Mouse (Mus musculus): Measurements from ENCODE around the gene Bsn. TPM values are rescaled to one million over a fixed set of nuclear protein-coding genes. Genes with fewer than 3 reads are reported as not detected.
A peak's percentile ranks its signal among the peaks of the same experiment; 100 is the strongest.

The Bsn gene
- polyA plus RNA-seq, 1 experiment from 2014 or later, result 0.25 TPM

DNA sequence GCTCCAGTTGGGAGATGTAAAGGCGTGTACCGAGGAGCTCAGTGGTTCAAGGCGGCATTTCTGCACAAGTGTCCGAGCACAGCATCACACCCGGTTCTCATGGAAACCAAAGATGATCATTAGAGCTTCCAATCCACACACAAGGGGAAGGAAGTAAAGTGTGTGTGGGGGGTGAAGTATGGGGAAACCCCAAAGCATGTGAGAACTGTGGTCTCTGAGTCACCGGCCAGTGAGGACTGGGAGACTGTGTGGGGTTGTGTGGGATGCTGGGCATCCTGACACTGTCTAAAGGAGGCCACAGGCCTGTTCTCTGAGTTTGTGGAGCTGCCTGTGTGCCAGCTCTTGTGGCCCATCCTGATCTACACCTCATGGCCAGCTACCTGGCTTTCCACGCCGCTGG lies 69.5 kb downstream of the Bsn start:
- DNase-seq (ENCODE audit: low spot score), result no peak
- H3K27ac ChIP-seq, result no peak overlapping the region
- TF ChIP-seq CTCF (IDR thresholded peaks at IDR 0.05; ENCODE audit: low read depth), result no peak
- WGBS, result 90% methylated on average over 8 of the region's 8 CpGs
- ATAC-seq (replicated peaks; ENCODE audit: low FRiP score, low read depth), result no peak
- no peaks in the 10 kb centered on the region for H3K36me3 ChIP-seq (ENCODE audit: insufficient read depth, low read length)
- no peak overlapping the region for H3K9ac ChIP-seq (ENCODE audit: low read depth, low read length)
- H3K27me3 ChIP-seq (ENCODE audit: insufficient read depth, low read length), result no peaks in the 10 kb centered on the region
- H3K4me3 ChIP-seq (replicated peaks; ENCODE audit: low read depth, low read length), result no peak overlapping the region
- no peak overlapping the region for H3K4me2 ChIP-seq (ENCODE audit: low read length)
- H3K4me1 ChIP-seq (replicated peaks; ENCODE audit: insufficient read depth, low read length), result peaks cover 9% of the 10 kb centered on the region; the same call in 1 of the 2 replicates
- no peaks in the 10 kb centered on the region for H3K9me3 ChIP-seq (replicated peaks; ENCODE audit: low read length)

DNA sequence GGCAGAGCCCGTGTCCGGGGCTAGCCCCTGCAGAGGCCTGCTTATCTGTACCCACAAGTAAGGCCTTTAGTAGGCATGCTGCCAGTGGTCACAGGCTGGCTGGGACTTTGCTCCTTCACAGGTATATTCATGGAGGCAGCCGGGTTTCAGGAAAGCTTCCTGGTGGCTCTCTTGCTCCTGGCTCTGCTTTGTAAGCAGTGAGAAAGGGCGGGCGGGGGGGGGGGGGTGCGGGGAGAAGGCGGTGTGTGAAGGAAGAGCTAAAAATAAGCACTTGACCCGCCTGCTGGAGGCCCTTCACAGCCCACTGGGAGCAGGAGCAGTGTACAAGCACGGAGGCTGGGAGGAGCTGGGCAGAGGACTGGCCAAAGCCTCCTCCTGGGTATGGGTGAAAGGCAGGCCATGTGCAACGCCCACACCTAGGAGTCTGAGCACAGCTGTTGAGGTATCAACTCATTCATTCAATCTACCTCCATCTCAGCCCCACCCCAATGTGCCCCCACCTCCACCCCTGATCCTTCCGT lies 70.2 kb downstream of the Bsn start:
- DNase-seq (ENCODE audit: low spot score), result peak; percentile 75
- ATAC-seq (replicated peaks; ENCODE audit: low FRiP score, low read depth), result peak; percentile 93
- Histone ChIP-seq H3K9ac (ENCODE audit: low read depth, low read length) (no peak overlapping the region), H3K4me3 (replicated peaks; ENCODE audit: low read depth, low read length) (no peak overlapping the region), H3K27ac (peak overlapping the region; percentile 79), H3K4me2 (ENCODE audit: low read length) (no peak overlapping the region), H3K4me1 (replicated peaks; ENCODE audit: insufficient read depth, low read length) (peaks cover 9% of the 10 kb centered on the region; the same call in 1 of the 2 replicates), H3K9me3 (replicated peaks; ENCODE audit: low read length) (no peaks in the 10 kb centered on the region), H3K27me3 (ENCODE audit: insufficient read depth, low read length) (no peaks in the 10 kb centered on the region; the same call in 1 of the 2 replicates), H3K36me3 (ENCODE audit: insufficient read depth, low read length) (no peaks in the 10 kb centered on the region)
- 37% methylated on average over 7 of the region's 11 CpGs for WGBS
- no peak for TF ChIP-seq CTCF (IDR thresholded peaks at IDR 0.05; ENCODE audit: low read depth)

DNA sequence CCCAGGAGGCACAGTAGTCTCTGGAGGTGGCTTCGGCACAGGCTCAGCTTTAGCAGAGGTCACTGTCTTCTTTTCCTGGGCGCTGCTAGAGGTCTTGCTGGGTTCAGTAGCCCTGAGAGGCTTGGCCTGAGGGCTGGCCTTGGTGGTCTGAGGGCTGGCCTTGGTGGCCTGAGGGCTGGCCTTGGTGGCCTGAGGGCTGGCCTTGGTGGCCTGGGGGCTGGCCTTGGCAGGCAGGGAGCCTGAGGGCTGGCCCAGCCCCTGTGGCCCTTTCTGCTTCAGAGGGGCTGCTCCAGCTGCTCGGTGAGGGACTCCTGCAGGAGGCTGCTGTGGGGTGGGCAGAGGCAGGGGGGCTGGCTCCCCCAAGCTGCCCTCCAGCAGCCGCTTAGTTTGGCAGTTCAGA lies 73.0 kb downstream of the Bsn start:
- WGBS, result 52% methylated on average over 4 of the region's 4 CpGs

DNA sequence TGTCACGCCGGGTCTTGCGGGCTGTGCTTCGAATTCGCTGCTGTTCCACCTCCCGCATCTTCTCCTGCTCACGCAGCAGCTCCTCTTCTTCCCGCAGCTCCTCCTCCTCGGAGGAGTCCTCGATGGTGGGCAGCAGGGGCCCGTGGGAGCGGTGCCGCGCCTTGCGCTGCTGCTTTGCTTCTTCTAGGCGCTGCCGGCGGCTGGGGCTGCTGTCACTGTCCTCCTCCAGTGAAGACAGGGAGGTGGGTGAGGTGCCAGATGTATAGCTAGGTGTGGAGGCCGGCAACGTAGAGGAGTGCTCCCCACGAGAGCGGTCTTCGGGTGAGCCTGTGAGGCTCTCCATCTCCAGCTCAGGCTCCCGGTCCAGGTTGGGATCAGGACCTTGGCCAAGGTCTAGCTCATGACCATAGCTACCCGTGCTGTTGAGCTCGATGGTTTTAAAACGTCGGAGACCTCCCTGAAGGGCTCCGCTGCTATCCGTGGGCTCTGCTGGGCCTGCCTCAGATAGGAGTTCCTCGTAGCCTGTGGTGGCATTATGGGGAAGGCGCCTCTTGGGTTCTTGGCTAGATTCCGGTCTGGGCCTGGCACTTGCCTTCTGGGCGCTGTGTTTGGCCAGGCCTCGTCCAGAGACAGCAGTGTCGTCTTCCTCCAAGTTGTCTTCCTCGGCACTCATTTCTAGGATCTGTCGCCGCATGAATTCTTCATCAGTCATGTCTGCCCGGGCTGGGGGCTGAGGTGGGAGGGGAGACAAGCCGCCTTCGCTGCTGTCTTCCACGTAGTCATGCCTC lies 74.7 kb downstream of the Bsn start:
- H3K9me3 ChIP-seq (replicated peaks; ENCODE audit: low read length), result no peaks in the 10 kb centered on the region
- 69% methylated on average over 43 of the region's 43 CpGs for WGBS
- H3K4me1 ChIP-seq (replicated peaks; ENCODE audit: insufficient read depth, low read length), result peaks cover 18% of the 10 kb centered on the region
- no peak overlapping the region for H3K27ac ChIP-seq
- no peak overlapping the region for H3K9ac ChIP-seq (ENCODE audit: low read depth, low read length)
- no peaks in the 10 kb centered on the region for H3K36me3 ChIP-seq (ENCODE audit: insufficient read depth, low read length)
- no peaks in the 10 kb centered on the region; the same call in 1 of the 2 replicates for H3K27me3 ChIP-seq (ENCODE audit: insufficient read depth, low read length)
- ATAC-seq (replicated peaks; ENCODE audit: low FRiP score, low read depth) (no peak), DNase-seq (ENCODE audit: low spot score) (no peak)
- no peak for TF ChIP-seq CTCF (IDR thresholded peaks at IDR 0.05; ENCODE audit: low read depth)
- H3K4me2 ChIP-seq (ENCODE audit: low read length), result no peak overlapping the region
- H3K4me3 ChIP-seq (replicated peaks; ENCODE audit: low read depth, low read length), result no peak overlapping the region

More for the DNA sequence above, 73.0 kb downstream of the Bsn start:
- ATAC-seq (replicated peaks; ENCODE audit: low FRiP score, low read depth) (no peak), DNase-seq (ENCODE audit: low spot score) (no peak)
- no peak overlapping the region for H3K4me2 ChIP-seq (ENCODE audit: low read length)
- H3K9me3 ChIP-seq (replicated peaks; ENCODE audit: low read length), result no peaks in the 10 kb centered on the region
- H3K27ac ChIP-seq, result no peak overlapping the region
- no peak overlapping the region for H3K9ac ChIP-seq (ENCODE audit: low read depth, low read length)
- H3K36me3 ChIP-seq (ENCODE audit: insufficient read depth, low read length), result no peaks in the 10 kb centered on the region
- H3K27me3 ChIP-seq (ENCODE audit: insufficient read depth, low read length), result no peaks in the 10 kb centered on the region; the same call in 1 of the 2 replicates
- H3K4me3 ChIP-seq (replicated peaks; ENCODE audit: low read depth, low read length), result no peak overlapping the region
- TF ChIP-seq CTCF (IDR thresholded peaks at IDR 0.05; ENCODE audit: low read depth), result no peak
- H3K4me1 ChIP-seq (replicated peaks; ENCODE audit: insufficient read depth, low read length), result peaks cover 9% of the 10 kb centered on the region; the same call in 1 of the 2 replicates

DNA sequence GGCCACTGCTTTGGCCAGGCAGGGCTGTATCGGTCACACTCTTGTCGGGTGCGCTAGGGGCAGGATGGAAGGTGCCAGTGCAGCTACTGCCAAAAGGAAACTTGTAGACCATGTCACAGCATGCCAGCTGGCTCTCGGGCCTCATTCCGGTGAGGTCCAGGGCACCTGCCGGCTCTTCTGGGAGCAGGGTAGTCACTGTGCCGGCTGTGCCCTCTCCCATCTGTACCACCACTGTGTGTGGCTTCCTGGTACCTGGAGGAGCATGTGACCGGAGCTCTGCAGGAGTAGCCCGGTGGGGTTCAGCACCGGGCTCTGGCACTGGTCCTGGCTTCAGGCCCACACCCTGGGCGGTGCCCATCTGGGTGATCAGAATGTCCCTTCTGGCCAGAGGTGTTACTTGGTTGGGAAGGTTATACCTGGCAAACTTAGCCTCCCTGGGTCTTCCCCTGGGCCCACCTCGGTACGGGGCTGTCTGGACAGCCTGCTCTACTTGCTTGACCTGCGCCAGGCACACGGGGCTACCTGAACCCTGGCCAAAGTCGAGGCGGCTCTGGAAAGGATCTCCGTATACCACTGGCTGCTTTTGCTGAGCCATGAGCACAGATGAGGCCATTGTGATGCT lies 77.4 kb downstream of the Bsn start:
- ATAC-seq (replicated peaks; ENCODE audit: low FRiP score, low read depth) (no peak), DNase-seq (ENCODE audit: low spot score) (no peak)
- H3K4me1 ChIP-seq (replicated peaks; ENCODE audit: insufficient read depth, low read length), result peaks cover 9% of the 10 kb centered on the region
- no peaks in the 10 kb centered on the region for H3K36me3 ChIP-seq (ENCODE audit: insufficient read depth, low read length)
- 95% methylated on average over 18 of the region's 18 CpGs for WGBS
- H3K9me3 ChIP-seq (replicated peaks; ENCODE audit: low read length), result no peaks in the 10 kb centered on the region
- no peaks in the 10 kb centered on the region; the same call in 1 of the 2 replicates for H3K27me3 ChIP-seq (ENCODE audit: insufficient read depth, low read length)
- TF ChIP-seq CTCF (IDR thresholded peaks at IDR 0.05; ENCODE audit: low read depth), result no peak
- H3K27ac ChIP-seq, result no peak overlapping the region
- H3K4me3 ChIP-seq (replicated peaks; ENCODE audit: low read depth, low read length), result no peak overlapping the region
- no peak overlapping the region for H3K4me2 ChIP-seq (ENCODE audit: low read length)
- no peak overlapping the region for H3K9ac ChIP-seq (ENCODE audit: low read depth, low read length)

DNA sequence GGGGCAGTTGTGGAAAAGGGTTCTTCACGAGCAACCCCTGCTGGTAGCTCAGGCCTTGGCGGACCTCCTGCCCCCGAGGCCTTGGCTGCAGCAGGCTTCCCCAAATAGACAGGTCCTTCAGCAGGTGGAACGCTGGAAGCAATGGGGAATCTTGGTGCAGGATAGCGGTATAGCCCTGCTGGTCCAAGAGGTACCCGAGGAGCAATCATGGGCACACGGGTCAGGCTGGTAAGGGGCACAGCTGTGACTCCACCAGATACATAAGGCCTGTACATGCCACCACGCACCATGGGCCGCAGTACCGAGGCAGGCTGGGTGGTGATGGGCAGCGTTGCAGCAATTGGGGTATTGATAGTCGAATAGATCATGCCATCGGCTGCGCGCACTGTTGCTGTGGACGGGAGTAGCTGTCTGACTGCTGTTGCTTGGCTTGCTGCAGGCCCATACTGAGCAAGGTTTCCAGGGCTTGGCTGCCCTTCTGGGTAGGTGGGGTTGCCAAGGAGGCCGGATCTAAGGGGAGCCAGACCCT lies 78.5 kb downstream of the Bsn start:
- peak overlapping the region; percentile 37; the same call in 1 of the 2 replicates for H3K9ac ChIP-seq (ENCODE audit: low read depth, low read length)

More for the DNA sequence above, 78.5 kb downstream of the Bsn start:
- H3K4me1 ChIP-seq (replicated peaks; ENCODE audit: insufficient read depth, low read length), result peaks cover 9% of the 10 kb centered on the region
- TF ChIP-seq CTCF (IDR thresholded peaks at IDR 0.05; ENCODE audit: low read depth), result peak; percentile 23; the same call in 1 of the 2 replicates
- H3K27ac ChIP-seq, result no peak overlapping the region
- H3K36me3 ChIP-seq (ENCODE audit: insufficient read depth, low read length), result no peaks in the 10 kb centered on the region
- H3K9me3 ChIP-seq (replicated peaks; ENCODE audit: low read length), result no peaks in the 10 kb centered on the region
- H3K4me3 ChIP-seq (replicated peaks; ENCODE audit: low read depth, low read length), result peak overlapping the region; percentile 26
- WGBS, result 73% methylated on average over 17 of the region's 17 CpGs
- DNase-seq (ENCODE audit: low spot score), result no peak
- H3K27me3 ChIP-seq (ENCODE audit: insufficient read depth, low read length), result no peaks in the 10 kb centered on the region; the same call in 1 of the 2 replicates
- ATAC-seq (replicated peaks; ENCODE audit: low FRiP score, low read depth), result no peak
- peak overlapping the region; percentile 63 for H3K4me2 ChIP-seq (ENCODE audit: low read length)

All from kidney, postnatal 0 days (tissue).